8 mouse cellular contexts compared by ENCODE assay signal in genomic region chr7:80773834-80774614, GRCm38 (mm10).
DNase-seq lines count a peak whose midpoint lies in the region; ATAC-seq lines count a peak whose summit lies in the region.

No protein-coding gene starts in this region.

- peak; percentile 61; the same call in 1 of the 2 replicates for ATAC-seq in frontal cortex, adult (ENCODE audit: low TSS enrichment)

- DNase-seq in frontal cortex, postnatal 25 days (ENCODE audit: low spot score in 2 of 2), result no peak
- DNase-seq in urinary bladder, postnatal 14 days (ENCODE audit: low spot score), result peak; percentile 40
- no peak for DNase-seq in urinary bladder, postnatal 4 days (ENCODE audit: low spot score in 2 of 2)
- peak; percentile 39 for DNase-seq in kidney, postnatal 10 days
- DNase-seq in telencephalon, adult 2 months (ENCODE audit: low read depth, low spot score), result peak; percentile 67
- no peak for DNase-seq in urinary bladder, adult 18-20 months (ENCODE audit: low spot score in 2 of 2)
- DNase-seq in cerebellum, adult 9-11 months, result no peak

Comparison
In these comparisons a context has a peak if more than half of its experiments do, and no peak if none do; other contexts are left out.
1. DNase-seq: peak in urinary bladder, postnatal 14 days (single experiment), kidney, postnatal 10 days (single experiment) and telencephalon, adult 2 months (single experiment); none in frontal cortex, postnatal 25 days (0 of 2), urinary bladder, postnatal 4 days (0 of 2), urinary bladder, adult 18-20 months (0 of 2) and cerebellum, adult 9-11 months (single experiment).